Mouse (Mus musculus): Measurements from ENCODE around the gene Capn1. TPM values are rescaled to one million over a fixed set of nuclear protein-coding genes. Genes with fewer than 3 reads are reported as not detected.

Gene Capn1
- polyA plus RNA-seq (2012; rRNA removed): 8.7 and 8.9 TPM in 2 replicates

DNA sequence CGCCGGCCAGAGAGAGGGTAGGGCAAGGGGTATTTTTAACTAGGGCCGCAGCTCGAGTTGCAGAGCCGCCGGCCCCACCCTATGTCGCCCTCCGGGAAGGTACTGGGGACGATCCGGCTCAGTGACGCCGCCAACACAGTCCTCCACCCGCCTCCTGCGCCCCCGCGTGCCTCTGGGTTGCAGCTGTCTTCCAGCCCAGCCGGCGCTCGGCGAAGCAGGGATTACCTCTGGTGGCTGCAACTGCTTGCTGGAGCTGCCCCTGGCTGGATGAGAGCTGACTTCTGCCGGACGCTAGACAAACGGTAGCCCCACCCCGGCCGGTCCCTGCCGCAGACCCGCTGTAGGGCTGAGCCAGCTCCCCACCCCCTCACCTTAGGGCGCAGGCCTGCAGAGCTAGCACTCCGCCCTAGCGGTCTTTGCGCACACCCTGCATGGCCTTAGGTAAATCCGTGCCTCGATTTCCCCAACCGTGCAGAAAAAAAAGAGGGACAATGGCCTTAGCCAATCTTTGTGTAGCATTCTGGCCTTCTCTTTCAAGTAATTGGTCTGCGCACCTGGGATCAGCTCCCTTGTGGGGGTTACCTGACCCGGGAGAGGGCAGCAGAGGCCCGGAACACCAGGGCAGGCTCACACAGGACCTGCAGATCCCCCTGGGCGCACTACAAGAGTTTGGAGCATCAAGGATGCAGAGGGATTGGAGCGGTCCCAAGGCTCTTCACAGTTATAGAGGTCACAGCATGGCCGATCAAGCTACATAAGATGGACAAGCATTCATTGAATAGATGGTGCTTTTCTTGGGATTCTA, at the start of gene Capn1:
Gene Capn1, minus strand, starts transcription at position 387 of the 805 bp plus-strand sequence.

GRCm38 (mm10) chr19:6061021-6061533, 45.4 kb upstream of the Capn1 start, which contains the start of gene Znhit2:
Gene Znhit2, plus strand, starts transcription at chr19:6061192.

GRCm38 (mm10) chr19:6057313-6058096, 41.8 kb upstream of the Capn1 start, which contains the start of the genes Mrpl49 and Fau:
Gene Mrpl49, minus strand, starts transcription at chr19:6057785.
Gene Fau, plus strand, starts transcription at chr19:6057844.

DNA sequence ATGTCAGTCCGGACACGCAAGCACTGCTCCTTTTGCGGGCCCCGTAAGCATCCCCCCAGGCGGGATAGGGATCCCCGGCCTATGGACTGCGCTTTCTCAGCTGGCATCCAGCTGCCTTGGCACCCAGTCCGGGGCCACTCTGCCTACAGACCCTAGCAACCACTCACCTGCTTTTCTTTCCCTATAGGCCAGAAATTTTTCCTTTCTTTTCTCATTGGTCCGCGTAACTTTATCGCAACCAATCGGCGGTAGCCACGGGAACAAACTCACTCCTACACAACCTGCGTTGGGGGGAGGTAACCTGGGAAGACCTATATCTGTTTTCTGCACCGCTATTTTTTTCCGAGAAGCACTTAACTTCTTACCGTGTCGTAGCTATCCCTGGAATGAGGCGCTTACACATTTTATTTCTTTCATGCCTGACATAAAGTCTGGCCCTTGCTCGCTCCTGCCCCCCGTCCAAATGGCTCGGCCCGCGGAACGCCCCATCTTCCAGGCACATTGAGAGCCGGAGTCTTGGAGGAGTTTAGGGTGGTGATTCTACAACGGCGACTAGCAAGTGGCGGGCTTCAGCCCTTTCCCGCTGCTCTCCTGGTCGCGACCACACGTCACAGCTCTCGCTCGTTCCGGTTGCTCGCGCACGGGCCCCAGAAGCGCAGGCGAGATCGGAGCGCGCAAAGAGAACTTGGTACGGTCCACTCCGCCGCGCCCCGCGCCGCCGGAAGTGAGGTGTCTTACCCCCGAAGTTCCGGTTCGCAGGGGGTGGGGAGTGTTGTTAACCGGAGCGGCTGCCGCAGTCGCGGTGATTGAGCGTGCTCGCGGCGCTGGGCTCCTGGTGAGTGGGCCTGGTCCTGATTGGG, 30.8 kb upstream of the Capn1 start, which contains the start of gene Syvn1:
Gene Syvn1, plus strand, starts transcription at position 283 of the 860 bp plus-strand sequence.

DNA sequence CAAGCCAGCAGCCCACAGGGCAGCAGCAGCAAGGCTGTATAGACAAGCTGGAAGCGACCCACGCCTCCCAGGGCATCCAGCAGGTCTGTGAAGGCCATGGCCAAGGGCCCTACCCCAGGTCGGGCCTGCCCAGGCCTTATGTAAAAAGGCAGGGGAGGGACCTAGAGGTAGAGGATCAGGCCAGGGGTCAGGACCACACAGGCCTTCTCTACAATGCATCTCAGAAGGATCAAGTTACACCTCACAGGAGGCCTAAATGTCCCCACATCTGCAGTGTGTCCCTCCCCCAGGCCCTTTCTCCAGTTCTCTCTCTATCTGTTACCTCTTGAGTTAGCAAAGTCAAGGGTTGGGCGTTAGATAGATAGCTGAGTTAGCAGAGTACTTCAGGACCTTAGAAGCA, 29.7 kb downstream of the Capn1 start, which contains the start of gene Slc22a20:
Gene Slc22a20, minus strand, starts transcription at position 101 of the 400 bp plus-strand sequence.

DNA sequence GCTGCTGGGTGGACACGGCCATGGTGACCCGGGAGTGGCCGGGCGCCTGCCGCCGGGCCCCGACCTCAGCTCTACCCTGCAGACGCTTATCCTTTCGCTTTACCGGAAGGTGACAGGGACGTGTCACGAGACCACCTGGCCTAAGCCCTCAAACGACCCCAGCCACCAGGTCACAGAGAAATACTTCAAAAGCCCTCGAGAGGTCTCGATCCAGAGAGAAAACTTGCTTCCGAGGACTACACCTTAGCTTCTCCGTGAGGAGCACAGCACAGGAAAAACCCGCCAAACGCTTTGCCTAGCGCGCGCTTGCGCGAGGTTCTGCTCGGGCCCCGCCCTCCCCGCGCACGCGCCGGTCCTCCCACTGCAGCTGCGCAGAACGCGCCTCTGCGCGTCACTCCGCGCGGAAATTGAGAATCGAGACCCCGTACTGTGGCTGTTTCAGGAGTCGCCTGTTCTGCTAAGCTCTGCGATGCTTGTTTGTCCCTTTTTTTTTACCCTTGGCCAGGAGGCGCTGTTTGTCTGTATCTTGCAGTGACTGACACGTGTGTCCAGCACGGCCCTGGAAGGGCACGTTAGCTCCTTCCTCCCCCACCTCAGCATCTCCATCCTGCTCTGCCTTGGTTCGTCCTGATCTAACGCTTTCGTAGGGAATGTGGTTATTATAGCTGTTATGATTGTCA, 51.7 kb downstream of the Capn1 start, which contains the start of gene Pola2:
Gene Pola2, minus strand, starts transcription at position 320 of the 680 bp plus-strand sequence.

Other genes starting within 250 kb of the Capn1 start
- 134 and 139 TPM in 2 replicates for gene Scyl1, start 244.5 kb downstream of the Capn1 start, polyA plus RNA-seq (2012; rRNA removed)
- 11.8 and 12.2 TPM in 2 replicates for gene Frmd8, start 140.6 kb downstream of the Capn1 start, polyA plus RNA-seq (2012; rRNA removed)
- gene Slc25a45, start 138.1 kb downstream of the Capn1 start, polyA plus RNA-seq (2012; rRNA removed): 3.2 TPM in 2 replicates
- gene Tigd3, start 121.7 kb downstream of the Capn1 start, polyA plus RNA-seq (2012; rRNA removed): 12.6 and 14.4 TPM in 2 replicates
- 147 and 151 TPM in 2 replicates for gene Dpf2, start 102.9 kb downstream of the Capn1 start, polyA plus RNA-seq (2012; rRNA removed)
- gene Cdc42ep2, start 91.1 kb downstream of the Capn1 start, polyA plus RNA-seq (2012; rRNA removed): 17.8 and 18.1 TPM in 2 replicates
- gene Pola2, start 51.7 kb downstream of the Capn1 start, polyA plus RNA-seq (2012; rRNA removed): 27.5 and 30.6 TPM in 2 replicates
- not detected in 2 replicates for gene Slc22a20, start 29.8 kb downstream of the Capn1 start, polyA plus RNA-seq (2012; rRNA removed)
- 19.9 and 20.2 TPM in 2 replicates for gene Syvn1, start 30.7 kb upstream of the Capn1 start, polyA plus RNA-seq (2012; rRNA removed)
- 44.9 and 46.3 TPM in 2 replicates for gene Mrpl49, start 41.9 kb upstream of the Capn1 start, polyA plus RNA-seq (2012; rRNA removed)
- gene Fau, start 41.9 kb upstream of the Capn1 start, polyA plus RNA-seq (2012; rRNA removed): 1,265 and 1,281 TPM in 2 replicates
- 31.8 and 33.0 TPM in 2 replicates for gene Znhit2, start 45.3 kb upstream of the Capn1 start, polyA plus RNA-seq (2012; rRNA removed)
- gene Tm7sf2, start 52.5 kb upstream of the Capn1 start, polyA plus RNA-seq (2012; rRNA removed): 99.6 and 104 TPM in 2 replicates
- 87.7 and 91.1 TPM in 2 replicates for gene Vps51, start 61.3 kb upstream of the Capn1 start, polyA plus RNA-seq (2012; rRNA removed)
- gene Tmem262, start 64.1 kb upstream of the Capn1 start, polyA plus RNA-seq (2012; rRNA removed): 0.17 TPM in 1 of 2 replicates, not detected in the other
- gene Gm28374, start 66.4 kb upstream of the Capn1 start, polyA plus RNA-seq (2012; rRNA removed): 1.5 and 1.6 TPM in 2 replicates
- gene Zfpl1, start 69.1 kb upstream of the Capn1 start, polyA plus RNA-seq (2012; rRNA removed): 86.3 and 98.7 TPM in 2 replicates
- gene Cdca5, start 69.1 kb upstream of the Capn1 start, polyA plus RNA-seq (2012; rRNA removed): 4.4 and 4.7 TPM in 2 replicates
- 0.09 and 0.18 TPM in 2 replicates for gene AC131692.1, start 78.5 kb upstream of the Capn1 start, polyA plus RNA-seq (2012; rRNA removed)
- 0.59 and 0.63 TPM in 2 replicates for gene Naaladl1, start 89.9 kb upstream of the Capn1 start, polyA plus RNA-seq (2012; rRNA removed)
- gene Sac3d1, start 102.8 kb upstream of the Capn1 start, polyA plus RNA-seq (2012; rRNA removed): 51.8 and 53.5 TPM in 2 replicates
- 55.8 and 56.8 TPM in 2 replicates for gene Snx15, start 112.4 kb upstream of the Capn1 start, polyA plus RNA-seq (2012; rRNA removed)
- 0.15 TPM in 1 of 2 replicates, not detected in the other for gene Batf2, start 125.1 kb upstream of the Capn1 start, polyA plus RNA-seq (2012; rRNA removed)
- 107 and 108 TPM in 2 replicates for gene Arl2, start 125.7 kb upstream of the Capn1 start, polyA plus RNA-seq (2012; rRNA removed)
- gene Majin, start 168.5 kb upstream of the Capn1 start, polyA plus RNA-seq (2012; rRNA removed): 0.05 TPM in 1 of 2 replicates, not detected in the other
- gene Gpha2, start 210.5 kb upstream of the Capn1 start, polyA plus RNA-seq (2012; rRNA removed): 0.11 TPM in 1 of 2 replicates, not detected in the other
- gene Ppp2r5b, start 220.0 kb upstream of the Capn1 start, polyA plus RNA-seq (2012; rRNA removed): 152 TPM in 2 replicates
- gene Atg2a, start 225.8 kb upstream of the Capn1 start, polyA plus RNA-seq (2012; rRNA removed): 17.8 and 20.5 TPM in 2 replicates